Mouse (Mus musculus) olfactory bulb, adult 2 months (tissue): ENCODE measurements at regions not wholly inside any gene's neighbourhood (a gene's known extent, or its start where the extent isn't known, plus 50 kb on each side); places are given as distances from the start of the nearest gene placed in this dataset.

Experiments used
- CTCF ChIP-seq: fragments of 200-500 bp; IDR thresholded peaks from 2 replicates; pipeline ENCODE4 v1.5.1; 2012; ENCODE audit warnings: low read depth, mild to moderate bottlenecking, low read length, moderate library complexity; ENCODE audit not compliant: insufficient read depth
- POLR2A ChIP-seq: fragments of 200-500 bp; IDR thresholded peaks from 2 replicates; pipeline ENCODE4 v1.6.1; 2012; ENCODE audit warnings: mild to moderate bottlenecking, low read depth, low read length, moderate library complexity; ENCODE audit not compliant: insufficient read depth

DNA sequence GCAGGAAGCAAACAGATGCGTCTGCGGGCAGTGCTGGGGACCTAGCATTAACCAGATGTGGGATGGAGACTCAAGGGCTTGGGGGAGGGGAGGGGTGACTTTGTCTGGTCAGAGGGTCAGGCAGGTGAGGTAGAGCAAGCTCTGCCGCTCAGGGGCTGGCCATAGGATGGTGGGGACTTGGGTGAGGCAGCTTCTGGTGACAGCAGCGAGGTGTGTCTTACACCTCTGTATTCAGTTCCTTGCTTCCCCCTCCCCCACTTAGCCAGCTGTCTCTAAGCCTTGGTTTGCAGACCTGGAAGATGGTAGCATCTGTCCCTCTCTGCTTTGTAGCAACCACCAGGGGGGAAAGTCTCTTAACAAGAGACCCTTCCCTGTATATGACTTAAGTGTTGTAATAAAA is 131.8 kb downstream of the Hmg20a start:
- TF ChIP-seq CTCF (no peak), POLR2A (no peak)
